Mouse (Mus musculus) liver, postnatal 0 days (tissue): ENCODE results near the gene Ccdc71.

Source experiments
- CTCF ChIP-seq: sonication (generic); IDR thresholded peaks from 2 replicates; pipeline ENCODE4 v1.5.1; 2016; ENCODE audit warnings: antibody characterized with exemption, low read depth
- EP300 ChIP-seq: IDR thresholded peaks from 2 replicates; pipeline ENCODE4 v1.6.1; 2016; ENCODE audit warnings: antibody characterized with exemption, low read depth, mild to moderate bottlenecking

DNA sequence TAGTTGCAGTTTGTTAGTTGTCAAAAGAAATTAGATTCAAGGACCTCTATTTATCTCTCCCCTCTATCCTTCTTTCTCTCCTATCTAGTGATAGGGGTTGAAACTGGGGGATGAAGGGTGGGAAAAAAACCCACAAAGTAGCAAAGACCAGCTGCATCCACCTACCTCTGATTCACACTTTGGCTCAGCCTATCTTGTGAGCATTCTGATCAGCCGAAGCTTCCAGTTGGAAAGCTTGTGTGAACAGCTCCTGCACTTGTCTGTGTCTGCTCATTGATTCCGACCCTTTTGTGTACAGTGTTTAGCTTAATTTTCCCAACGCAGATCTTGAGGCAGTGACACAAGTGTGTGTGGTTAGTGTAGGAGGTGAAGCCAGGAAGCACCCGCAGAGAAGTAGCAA lies 6.9 kb upstream of the Ccdc71 start:
- TF ChIP-seq CTCF (no peak), EP300 (no peak)
